Mouse (Mus musculus): ENCODE data around the gene Ptpn11. TPM values are rescaled to one million over a fixed set of nuclear protein-coding genes. Genes with fewer than 3 reads are reported as not detected.
"Not testable (repeated sequence)": the region's sequence is repeated elsewhere in the genome, so short reads cannot be mapped to it uniquely, and the experiment has no call there.

The Ptpn11 gene
- total RNA-seq, 2 experiments from 2014 or later, result 38.2 to 48.6 TPM

GRCm38 (mm10) chr5:121216584-121217312 lies 25.6 kb upstream of the Ptpn11 start:
- ATAC-seq (replicated peaks; ENCODE audit: low FRiP score, low TSS enrichment, poor library complexity, severe bottlenecking), result not testable (repeated sequence)

- peak; percentile 84 for ATAC-seq (replicated peaks; ENCODE audit: low FRiP score, low TSS enrichment, poor library complexity, severe bottlenecking)
These were observed 24.9 kb upstream of the Ptpn11 start for GRCm38 (mm10) chr5:121216126-121216446.

- peak; percentile 23; the same call in 1 of the 2 replicates for ATAC-seq (replicated peaks; ENCODE audit: low FRiP score, low TSS enrichment, poor library complexity, severe bottlenecking)
These were observed 24.4 kb upstream of the Ptpn11 start for GRCm38 (mm10) chr5:121215380-121216125.

- ATAC-seq (replicated peaks; ENCODE audit: low FRiP score, low TSS enrichment, poor library complexity, severe bottlenecking), result no peak
These were observed 23.5 kb upstream of the Ptpn11 start for GRCm38 (mm10) chr5:121214707-121215106.

- ATAC-seq (replicated peaks; ENCODE audit: low FRiP score, low TSS enrichment, poor library complexity, severe bottlenecking), result no peak
These were observed 20.9 kb upstream of the Ptpn11 start for GRCm38 (mm10) chr5:121212108-121212507.

GRCm38 (mm10) chr5:121210601-121210924 lies 19.4 kb upstream of the Ptpn11 start:
- no peak for ATAC-seq (replicated peaks; ENCODE audit: low FRiP score, low TSS enrichment, poor library complexity, severe bottlenecking)

- no peak; the same call in 1 of the 2 replicates for ATAC-seq (replicated peaks; ENCODE audit: low FRiP score, low TSS enrichment, poor library complexity, severe bottlenecking)
These were observed 18.8 kb upstream of the Ptpn11 start for GRCm38 (mm10) chr5:121209755-121210600.

GRCm38 (mm10) chr5:121206984-121207383 lies 15.8 kb upstream of the Ptpn11 start:
- ATAC-seq (replicated peaks; ENCODE audit: low FRiP score, low TSS enrichment, poor library complexity, severe bottlenecking), result no peak

- no peak for ATAC-seq (replicated peaks; ENCODE audit: low FRiP score, low TSS enrichment, poor library complexity, severe bottlenecking)
These were observed 15.3 kb upstream of the Ptpn11 start for GRCm38 (mm10) chr5:121206540-121206939.

GRCm38 (mm10) chr5:121205537-121206130 lies 14.4 kb upstream of the Ptpn11 start:
- ATAC-seq (replicated peaks; ENCODE audit: low FRiP score, low TSS enrichment, poor library complexity, severe bottlenecking), result not testable (repeated sequence)

- peak; percentile 90 for ATAC-seq (replicated peaks; ENCODE audit: low FRiP score, low TSS enrichment, poor library complexity, severe bottlenecking)
These were observed 13.2 kb upstream of the Ptpn11 start, which contains the start of gene Rpl6 for GRCm38 (mm10) chr5:121204132-121205089. Rpl6 (plus strand) TSS chr5:121204481.

- no peak for ATAC-seq (replicated peaks; ENCODE audit: low FRiP score, low TSS enrichment, poor library complexity, severe bottlenecking)
These were observed 11.3 kb upstream of the Ptpn11 start for GRCm38 (mm10) chr5:121202467-121202866.

- peak; percentile 41; the same call in 1 of the 2 replicates for ATAC-seq (replicated peaks; ENCODE audit: low FRiP score, low TSS enrichment, poor library complexity, severe bottlenecking)
These were observed 10.5 kb upstream of the Ptpn11 start for GRCm38 (mm10) chr5:121201739-121202138.

GRCm38 (mm10) chr5:121198376-121198775 lies 7.2 kb upstream of the Ptpn11 start:
- ATAC-seq (replicated peaks; ENCODE audit: low FRiP score, low TSS enrichment, poor library complexity, severe bottlenecking), result peak; percentile 64; the same call in 1 of the 2 replicates

GRCm38 (mm10) chr5:121197337-121197736 lies 6.1 kb upstream of the Ptpn11 start:
- ATAC-seq (replicated peaks; ENCODE audit: low FRiP score, low TSS enrichment, poor library complexity, severe bottlenecking), result no peak

- ATAC-seq (replicated peaks; ENCODE audit: low FRiP score, low TSS enrichment, poor library complexity, severe bottlenecking), result peak; percentile 63
These were observed 5.6 kb upstream of the Ptpn11 start for GRCm38 (mm10) chr5:121196764-121197163.

- ATAC-seq (replicated peaks; ENCODE audit: low FRiP score, low TSS enrichment, poor library complexity, severe bottlenecking), result no peak
These were observed 3.0 kb upstream of the Ptpn11 start for GRCm38 (mm10) chr5:121194173-121194572.

GRCm38 (mm10) chr5:121191584-121191906 lies 348 bp upstream of the Ptpn11 start:
- ATAC-seq (replicated peaks; ENCODE audit: low FRiP score, low TSS enrichment, poor library complexity, severe bottlenecking), result 0 out of 2 replicates have a peak, but pooled peaks have one; percentile 6
